Mouse (Mus musculus): ENCODE results near the gene Iqca.

DNA sequence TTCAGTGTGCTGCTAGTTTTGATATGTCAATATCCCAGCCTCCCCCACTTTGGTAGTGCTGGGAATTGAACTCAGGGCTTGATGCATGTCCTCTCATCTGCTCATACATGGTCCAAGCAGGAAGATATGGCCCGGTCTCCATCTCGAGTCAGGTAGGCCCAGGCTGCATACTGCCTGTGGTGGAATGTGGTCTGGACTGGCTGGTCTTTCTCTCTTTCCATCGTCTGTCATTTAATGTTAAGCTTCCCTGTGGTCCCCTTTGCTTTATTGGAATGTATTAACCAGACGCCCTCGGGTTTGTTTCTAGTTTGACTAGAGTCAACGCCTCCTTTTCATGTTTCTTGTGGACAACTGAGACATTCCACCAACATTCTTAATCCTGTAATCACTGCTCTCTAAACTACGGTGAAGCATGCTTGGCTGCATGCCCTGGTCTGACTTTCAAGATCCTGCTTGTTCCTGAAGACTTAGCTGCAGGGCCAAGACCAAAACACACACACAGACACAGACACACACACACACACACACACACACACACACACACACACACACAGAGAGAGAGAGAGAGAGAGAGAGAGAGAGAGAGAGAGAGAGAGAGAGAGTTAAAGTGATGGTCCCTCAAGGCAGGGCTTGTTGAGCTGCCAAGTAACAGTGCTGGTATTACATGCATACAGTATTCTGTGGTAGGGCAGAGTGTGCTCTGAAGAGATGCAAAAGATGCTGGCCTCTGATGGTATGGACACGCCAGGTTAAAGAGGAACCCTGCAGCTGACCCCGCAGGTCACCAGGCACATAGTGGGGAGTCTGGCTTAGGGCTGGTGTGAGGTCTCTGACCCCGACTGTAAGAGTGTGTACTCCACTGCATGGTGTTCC, 52.6 kb downstream of the Iqca start:
- TF ChIP-seq CTCF (conservative IDR thresholded peaks at IDR 0.05; ENCODE audit: low read length): no peak
- no peak for TF ChIP-seq NANOG (IDR thresholded peaks at IDR 0.05; ENCODE audit: borderline replicate concordance, low read length)
